Mouse (Mus musculus) cortical plate, adult 2 months (tissue): ENCODE data around the gene Pdcd7. TPM values are rescaled to one million over a fixed set of nuclear protein-coding genes. Genes with fewer than 3 reads are reported as not detected.
A peak's percentile ranks its signal among the peaks of the same experiment; 100 is the strongest.

Experiments
- H3K27ac ChIP-seq: fragments of 200-500 bp; 2 replicates; pipeline ENCODE4 v1.5.1; 2012; ENCODE audit warnings: low read length, control low read depth, inconsistent platforms; ENCODE audit not compliant: insufficient read depth
- H3K4me1 ChIP-seq: fragments of 200-500 bp; 2 replicates; pipeline ENCODE4 v1.6.1; 2011; ENCODE audit warnings: low read length; ENCODE audit not compliant: control insufficient read depth, insufficient read depth
- H3K4me3 ChIP-seq: fragments of 200-500 bp; 2 replicates; pipeline ENCODE4 v1.5.1; 2011; ENCODE audit warnings: mild to moderate bottlenecking, low read length, control low read depth; ENCODE audit not compliant: insufficient read depth
- CTCF ChIP-seq: fragments of 200-500 bp; IDR thresholded peaks from 2 replicates; pipeline ENCODE4 v1.5.1; 2011; ENCODE audit warnings: mild to moderate bottlenecking, control low read depth, low read length; ENCODE audit not compliant: insufficient read depth; ENCODE audit errors: extremely low read depth
- POLR2A ChIP-seq: fragments of 200-500 bp; IDR thresholded peaks from 2 replicates; pipeline ENCODE4 v1.6.1; 2011; ENCODE audit warnings: mild to moderate bottlenecking, low read length, control low read depth; ENCODE audit not compliant: insufficient read depth; ENCODE audit errors: extremely low read depth
- polyA plus RNA-seq: library from polyadenylated mRNA; depleted of rRNA; stranded (reverse); fragments of >200 nt; gene quantifications from 2 replicates; pipeline ENCODE4 v1.2.3, GENCODE M21; 2012

Pdcd7 gene
- polyA plus RNA-seq, 1 experiment = 16.1 TPM

DNA sequence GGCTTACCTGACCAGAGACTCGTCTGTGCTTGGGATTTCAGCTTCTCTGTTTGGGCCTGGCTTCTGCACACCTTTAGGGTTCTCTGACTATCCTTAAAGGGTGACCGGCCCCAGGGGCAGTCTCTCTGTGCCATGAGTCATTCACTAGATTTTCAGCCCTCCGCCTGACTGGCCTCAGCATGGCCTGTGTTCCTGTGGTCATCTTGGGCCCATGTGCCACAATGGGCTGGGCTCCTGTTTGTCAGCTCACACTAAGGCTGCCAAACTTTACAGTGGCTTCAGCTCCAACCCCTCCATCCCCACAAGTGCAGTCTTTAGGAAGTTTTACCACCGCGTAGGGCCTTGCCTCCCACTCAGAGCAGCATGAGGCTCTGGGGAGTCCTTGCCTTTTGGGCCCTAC, 7.3 kb downstream of the Pdcd7 start:
- no peak overlapping the region for H3K4me3 ChIP-seq
- H3K4me1 ChIP-seq = no peaks in the 10 kb centered on the region
- TF ChIP-seq POLR2A (no peak), CTCF (no peak)
- no peak overlapping the region for H3K27ac ChIP-seq

DNA sequence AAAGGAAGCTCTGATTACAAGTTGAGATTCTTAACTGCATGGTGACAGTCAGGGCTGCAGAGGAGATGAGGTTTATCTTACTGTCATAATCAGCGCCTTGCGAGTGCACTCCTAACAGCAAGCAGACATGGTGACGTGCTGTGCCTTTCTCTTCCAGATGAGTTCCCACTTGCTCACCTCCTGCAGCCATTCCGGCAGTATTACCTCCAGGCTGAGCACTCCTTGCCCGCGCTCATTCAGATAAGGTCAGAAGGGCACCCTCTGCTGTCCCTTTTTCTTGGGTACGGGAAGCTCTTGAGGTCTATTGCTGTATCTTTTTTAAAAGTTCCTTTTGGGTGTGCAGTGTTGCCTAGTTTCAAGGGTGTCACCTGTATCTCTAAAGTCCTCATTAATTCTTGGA, 10.7 kb downstream of the Pdcd7 start:
- TF ChIP-seq CTCF (no peak), POLR2A (no peak)
- H3K4me1 ChIP-seq = no peaks in the 10 kb centered on the region
- H3K4me3 ChIP-seq = no peak overlapping the region
- no peak overlapping the region for H3K27ac ChIP-seq

DNA sequence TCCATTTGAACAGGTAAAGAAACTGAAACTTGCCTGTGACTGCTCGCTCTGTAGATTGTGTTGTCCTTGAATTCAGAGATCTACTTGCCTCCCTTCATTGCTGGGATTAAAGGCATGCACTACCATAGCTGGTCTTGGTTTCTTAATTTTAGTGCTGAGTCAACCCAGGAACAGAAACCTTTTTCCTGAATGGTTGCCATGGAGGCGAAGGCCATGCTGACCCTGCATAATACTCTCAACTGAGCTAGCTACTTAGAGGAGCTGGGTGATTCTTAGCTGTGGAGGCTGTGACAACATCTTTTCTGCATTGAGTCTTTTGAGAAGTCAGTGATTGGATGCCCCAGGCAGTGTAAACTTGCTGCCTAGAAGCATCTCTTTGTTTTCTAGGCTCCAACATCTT, 11.1 kb downstream of the Pdcd7 start:
- no peak overlapping the region for H3K27ac ChIP-seq
- no peak for TF ChIP-seq POLR2A
- no peak for TF ChIP-seq CTCF
- H3K4me1 ChIP-seq = no peaks in the 10 kb centered on the region
- no peak overlapping the region for H3K4me3 ChIP-seq

DNA sequence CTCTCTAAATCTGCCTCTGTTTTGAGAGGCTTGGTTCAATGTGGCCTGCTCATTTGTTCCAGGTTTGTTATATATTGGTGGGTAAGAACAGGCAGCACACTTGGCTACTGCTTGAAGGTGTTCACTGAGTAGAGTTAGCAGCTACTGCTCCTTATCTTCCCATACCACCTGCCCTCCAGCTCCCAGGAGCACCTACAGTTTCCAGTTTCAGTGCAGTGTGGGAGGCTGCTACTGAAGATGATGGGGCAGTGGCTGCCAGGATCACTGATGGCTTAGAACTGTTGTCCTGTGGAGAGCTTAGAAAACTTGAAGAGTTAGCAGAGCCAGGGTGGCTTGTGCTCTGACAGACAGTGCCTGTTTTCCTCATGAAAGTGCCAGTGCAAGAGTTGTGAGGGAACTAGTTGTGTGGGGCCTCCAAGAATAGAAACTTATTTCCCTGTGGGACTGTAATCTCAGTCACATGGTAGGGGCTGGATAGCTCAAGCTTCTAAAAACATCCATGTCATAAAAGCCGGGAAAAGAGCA, 13.1 kb downstream of the Pdcd7 start:
- no peak for TF ChIP-seq POLR2A
- no peak overlapping the region for H3K4me3 ChIP-seq
- H3K27ac ChIP-seq = no peak overlapping the region
- H3K4me1 ChIP-seq = no peaks in the 10 kb centered on the region

DNA sequence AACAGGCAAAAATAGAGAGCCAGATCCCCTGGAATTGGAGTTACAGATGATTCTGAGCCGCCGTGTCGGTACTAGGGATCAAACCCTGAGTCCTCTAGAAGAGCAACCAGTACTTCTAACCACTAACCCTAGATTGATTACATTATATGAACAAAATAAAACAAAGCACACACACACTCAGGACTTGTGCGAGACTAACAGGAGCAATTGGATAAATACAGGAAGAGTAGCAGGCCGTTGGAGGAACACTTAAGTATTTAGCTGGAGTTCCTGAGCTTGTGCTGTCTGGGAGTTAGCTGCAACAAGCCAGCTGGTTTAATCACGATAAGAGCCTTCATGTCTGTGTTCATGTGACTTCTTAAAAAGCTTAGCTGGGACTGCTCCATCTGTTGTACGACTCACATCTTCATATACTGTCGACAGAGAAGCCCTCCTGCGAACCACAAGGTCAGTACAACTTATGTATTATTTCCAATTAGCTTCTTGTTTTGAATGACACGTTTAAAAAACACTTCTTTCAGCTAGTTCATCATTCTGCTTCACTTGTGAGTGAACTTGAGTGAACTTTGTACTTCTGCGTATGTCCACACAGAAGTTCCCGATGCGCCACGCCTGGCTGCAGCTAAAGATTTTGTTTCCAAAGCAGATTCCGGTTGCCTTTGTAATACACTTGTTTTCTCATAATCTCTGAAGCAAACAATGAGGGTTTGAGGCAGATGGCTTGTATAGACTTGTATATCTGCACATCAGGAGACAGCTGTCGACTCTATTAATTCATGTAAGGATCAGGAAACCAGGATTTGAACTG, 14.9 kb downstream of the Pdcd7 start, which contains the start of gene Ubap1l:
Ubap1l (plus strand) TSS at position 401 of the 808 bp plus-strand sequence.
- Histone ChIP-seq H3K4me3 (no peak within 1 kb of the TSS), H3K4me1 (no peaks in the 10 kb centered on the region), H3K27ac (no peak within 1 kb of the TSS)
- no peak for TF ChIP-seq CTCF

DNA sequence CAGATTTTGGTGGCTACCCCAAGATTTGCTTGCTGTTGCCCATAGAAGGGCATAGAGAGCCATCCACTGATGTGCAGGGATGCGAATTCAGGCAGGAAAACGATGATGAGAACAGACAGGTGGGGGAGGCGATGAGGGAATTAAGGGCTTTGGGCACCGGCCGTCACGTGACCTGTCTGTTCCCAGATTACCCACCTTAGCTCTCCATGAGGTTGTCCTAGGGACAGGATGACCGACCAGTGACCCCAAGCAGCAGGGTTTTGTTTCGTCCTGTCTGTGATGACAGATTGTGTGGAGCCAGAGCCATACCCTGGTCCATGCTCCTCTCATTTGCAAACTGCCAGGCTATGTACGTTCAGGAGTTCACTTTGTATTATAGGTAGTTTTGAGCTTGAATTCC, 17.8 kb downstream of the Pdcd7 start:
- TF ChIP-seq CTCF (no peak), POLR2A (no peak)
- Histone ChIP-seq H3K4me1 (no peaks in the 10 kb centered on the region), H3K4me3 (no peak overlapping the region), H3K27ac (no peak overlapping the region)

DNA sequence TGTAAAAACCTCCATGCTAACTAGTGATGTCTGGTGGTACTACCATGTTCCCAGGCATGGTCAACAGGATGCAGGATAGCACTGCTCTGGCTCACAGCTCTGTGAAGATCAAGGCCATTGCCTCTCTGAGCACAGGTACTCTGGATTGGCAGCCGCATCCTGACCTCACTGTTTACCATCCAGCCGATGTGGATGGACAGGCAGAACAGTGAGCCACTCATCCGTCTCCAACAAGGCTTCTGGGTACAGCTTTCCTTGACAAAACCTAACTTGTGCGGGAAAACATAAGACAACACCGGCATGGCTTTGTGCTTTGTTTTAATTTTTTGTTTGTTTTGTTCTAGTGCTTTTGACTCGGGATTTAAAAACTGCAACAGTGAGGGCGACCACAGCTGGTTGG, 19.8 kb downstream of the Pdcd7 start:
- Histone ChIP-seq H3K27ac (no peak overlapping the region), H3K4me1 (no peaks in the 10 kb centered on the region), H3K4me3 (no peak overlapping the region)
- TF ChIP-seq CTCF = no peak
- no peak for TF ChIP-seq POLR2A

DNA sequence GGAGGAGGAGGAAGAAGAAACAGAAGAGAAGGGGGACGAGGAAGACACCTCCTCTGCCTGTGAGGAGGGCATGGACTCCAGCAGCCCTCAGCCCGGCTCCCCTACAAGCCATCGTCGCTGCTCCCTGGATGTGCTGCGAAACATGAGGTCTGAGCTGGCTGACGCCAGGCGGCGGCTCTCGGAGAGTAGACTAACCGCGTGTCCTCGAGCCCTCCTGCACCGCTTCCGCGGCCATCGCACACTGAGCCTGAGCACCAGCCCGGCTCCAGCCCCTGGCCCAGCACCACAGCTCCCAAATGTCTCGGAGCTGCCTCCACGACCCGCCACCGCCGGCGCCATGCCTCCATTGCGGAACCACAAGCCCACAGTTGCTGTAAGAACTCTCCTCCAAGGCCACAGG, 25.9 kb downstream of the Pdcd7 start:
- Histone ChIP-seq H3K4me3 (no peak overlapping the region), H3K27ac (no peak overlapping the region), H3K4me1 (0 out of 2 replicates have a peak, but pooled peaks cover 1% of the 10 kb centered on the region)
- no peak for TF ChIP-seq CTCF
- TF ChIP-seq POLR2A = no peak

DNA sequence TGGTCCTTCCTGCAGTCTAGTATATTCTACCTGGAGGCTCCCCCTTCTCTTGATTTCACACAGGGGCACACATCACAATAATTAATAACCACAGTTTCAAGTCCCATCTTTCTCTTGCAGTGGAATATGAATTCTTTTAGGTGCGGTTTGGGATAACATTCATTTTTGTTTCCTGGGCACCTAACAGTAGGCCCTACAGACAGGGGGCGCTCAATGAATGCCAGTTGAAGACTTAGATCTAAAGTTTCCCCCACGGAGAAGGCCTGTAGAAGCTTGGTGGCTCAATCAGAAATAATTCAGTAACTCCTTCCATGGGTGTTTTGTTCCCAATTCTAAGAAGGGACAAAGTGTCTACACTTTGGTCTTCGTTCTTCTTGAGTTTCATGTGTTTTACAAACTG, 26.5 kb downstream of the Pdcd7 start:
- Histone ChIP-seq H3K27ac (no peak overlapping the region), H3K4me3 (no peak overlapping the region), H3K4me1 (0 out of 2 replicates have a peak, but pooled peaks cover 1% of the 10 kb centered on the region)
- TF ChIP-seq CTCF (peak; percentile 53), POLR2A (no peak)

DNA sequence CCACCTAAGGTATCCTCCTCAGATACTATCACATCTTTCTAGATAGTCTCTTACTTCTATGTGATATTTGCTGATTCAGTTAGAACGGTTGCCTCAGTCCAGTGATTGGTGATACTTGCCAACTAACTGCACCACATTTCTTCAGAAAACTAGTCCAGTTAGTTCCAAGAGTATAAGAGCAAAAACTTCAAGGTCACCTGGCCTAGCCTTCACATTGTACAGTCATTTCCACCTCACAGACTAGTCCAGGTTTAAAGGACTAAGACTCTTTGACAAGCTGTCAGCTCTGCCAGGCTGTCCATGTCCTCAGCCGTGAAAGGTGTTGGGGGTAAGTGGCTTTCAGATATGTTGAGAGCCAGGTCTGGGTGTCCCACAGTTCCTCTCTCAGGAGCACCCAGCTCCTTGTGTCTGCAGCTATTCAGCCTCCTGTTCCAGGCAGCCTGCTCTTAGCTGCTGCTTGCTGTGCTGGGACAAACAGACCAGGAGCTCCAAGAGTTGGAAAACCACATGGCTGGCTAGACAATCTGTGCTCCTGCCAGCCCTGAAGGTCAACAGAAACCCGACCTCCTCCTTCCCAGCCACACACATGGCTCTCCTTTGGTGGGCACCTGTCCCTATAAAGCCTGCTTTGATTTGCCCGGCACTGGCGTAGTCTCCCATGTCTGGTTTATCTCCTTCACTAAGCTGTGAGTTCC, 28.7 kb downstream of the Pdcd7 start:
- TF ChIP-seq POLR2A = no peak
- no peak for TF ChIP-seq CTCF
- 0 out of 2 replicates have a peak, but pooled peaks cover 1% of the 10 kb centered on the region for H3K4me1 ChIP-seq
- no peak overlapping the region for H3K27ac ChIP-seq
- H3K4me3 ChIP-seq = no peak overlapping the region
